Mouse (Mus musculus) spleen, adult 2 months (tissue): Measurements from ENCODE around the gene Intu. TPM values are rescaled to one million over a fixed set of nuclear protein-coding genes. Genes with fewer than 3 reads are reported as not detected.

Source experiments
- DNase-seq, 2 experiments: peaks; one replicate each; pipeline versions ENCODE4 v3.0.0 to v3.0.0-alpha.2; 2012 to 2021; ENCODE audit warnings: low spot score in 2 of 2, low read depth in 1 of 2
- H3K27ac ChIP-seq: fragments of 200-500 bp; 2 replicates; pipeline ENCODE4 v1.5.1; 2012; ENCODE audit warnings: low read length, inconsistent platforms; ENCODE audit not compliant: insufficient read depth
- H3K27me3 ChIP-seq: fragments of 200-500 bp; 2 replicates; pipeline ENCODE4 v1.6.1; 2012; ENCODE audit warnings: mild to moderate bottlenecking, moderate library complexity, low read length, inconsistent platforms; ENCODE audit not compliant: control insufficient read depth, insufficient read depth
- H3K36me3 ChIP-seq: fragments of 200-500 bp; 2 replicates; pipeline ENCODE4 v1.6.1; 2012; ENCODE audit warnings: mild to moderate bottlenecking, low read length, inconsistent platforms; ENCODE audit not compliant: control insufficient read depth, insufficient read depth
- H3K4me1 ChIP-seq: fragments of 200-500 bp; 2 replicates; pipeline ENCODE4 v1.6.1; 2011; ENCODE audit warnings: inconsistent platforms; ENCODE audit not compliant: control insufficient read depth, insufficient read depth, insufficient read length
- H3K4me3 ChIP-seq: fragments of 200-500 bp; 2 replicates; pipeline ENCODE4 v1.5.1; 2011; ENCODE audit warnings: mild to moderate bottlenecking, inconsistent platforms; ENCODE audit not compliant: insufficient read depth, insufficient read length; ENCODE audit errors: extremely low read depth
- CTCF ChIP-seq: fragments of 200-500 bp; IDR thresholded peaks from 2 replicates; pipeline ENCODE4 v1.5.1; 2011; ENCODE audit warnings: mild to moderate bottlenecking, inconsistent platforms; ENCODE audit not compliant: insufficient read depth, insufficient read length, insufficient replicate concordance; ENCODE audit errors: extremely low read depth
- POLR2A ChIP-seq: fragments of 200-500 bp; IDR thresholded peaks from 2 replicates; pipeline ENCODE4 v1.6.1; 2011; ENCODE audit warnings: low read depth, low read length, inconsistent platforms
- WGBS: fragments of 180-500 bp; shearing (Covaris S2); methylation state at CpG from one replicate; pipeline ENCODE4 v1.1.7; 2018; 5-methylcytosine and 5-hydroxymethylcytosine counted together
- polyA plus RNA-seq: library from polyadenylated mRNA; depleted of rRNA; stranded (reverse); fragments of >200 nt; gene quantifications from 2 replicates; pipeline ENCODE4 v1.2.3, GENCODE M21; 2012

Intu gene
- polyA plus RNA-seq, 1 experiment, result 0.81 TPM

GRCm38 (mm10) chr3:40682404-40682803 is 151.3 kb downstream of the Intu start:
- no peaks in the 10 kb centered on the region for H3K27me3 ChIP-seq
- H3K27ac ChIP-seq, result no peak overlapping the region
- no peak for DNase-seq
- H3K4me3 ChIP-seq, result no peak overlapping the region
- no peaks in the 10 kb centered on the region for H3K36me3 ChIP-seq
- WGBS, result 92% methylated on average over 11 of the region's 11 CpGs
- no peaks in the 10 kb centered on the region for H3K4me1 ChIP-seq
- TF ChIP-seq CTCF (no peak), POLR2A (no peak)

GRCm38 (mm10) chr3:40683171-40683570 is 152.1 kb downstream of the Intu start:
- H3K36me3 ChIP-seq, result no peaks in the 10 kb centered on the region
- WGBS, result 93% methylated on average over 18 of the region's 18 CpGs
- TF ChIP-seq POLR2A, result no peak
- no peak for TF ChIP-seq CTCF
- H3K27me3 ChIP-seq, result no peaks in the 10 kb centered on the region
- no peaks in the 10 kb centered on the region for H3K4me1 ChIP-seq
- H3K4me3 ChIP-seq, result no peak overlapping the region
- H3K27ac ChIP-seq, result no peak overlapping the region
- DNase-seq, result no peak

GRCm38 (mm10) chr3:40685855-40686515 is 154.9 kb downstream of the Intu start:
- no peak for TF ChIP-seq CTCF
- DNase-seq, result no peak
- H3K4me3 ChIP-seq, result no peak overlapping the region
- no peaks in the 10 kb centered on the region for H3K27me3 ChIP-seq
- 81% methylated on average over 3 of the region's 3 CpGs for WGBS
- no peaks in the 10 kb centered on the region for H3K4me1 ChIP-seq
- H3K36me3 ChIP-seq, result no peaks in the 10 kb centered on the region
- H3K27ac ChIP-seq, result no peak overlapping the region

GRCm38 (mm10) chr3:40686836-40687235 is 155.8 kb downstream of the Intu start:
- Histone ChIP-seq H3K4me3 (no peak overlapping the region), H3K27me3 (no peaks in the 10 kb centered on the region), H3K36me3 (no peaks in the 10 kb centered on the region), H3K27ac (no peak overlapping the region), H3K4me1 (no peaks in the 10 kb centered on the region)
- no peak for DNase-seq
- 89% methylated on average over 9 of the region's 9 CpGs for WGBS
- no peak for TF ChIP-seq CTCF
- TF ChIP-seq POLR2A, result no peak

GRCm38 (mm10) chr3:40687588-40687987 is 156.5 kb downstream of the Intu start:
- WGBS, result 89% methylated on average over 3 of the region's 3 CpGs
- no peak for TF ChIP-seq CTCF
- TF ChIP-seq POLR2A, result no peak
- Histone ChIP-seq H3K4me1 (no peaks in the 10 kb centered on the region), H3K27me3 (no peaks in the 10 kb centered on the region), H3K36me3 (no peaks in the 10 kb centered on the region), H3K27ac (no peak overlapping the region), H3K4me3 (no peak overlapping the region)
- DNase-seq, result no peak

GRCm38 (mm10) chr3:40691566-40691965 is 160.5 kb downstream of the Intu start:
- Histone ChIP-seq H3K36me3 (no peaks in the 10 kb centered on the region), H3K27ac (no peak overlapping the region), H3K27me3 (no peaks in the 10 kb centered on the region), H3K4me1 (no peaks in the 10 kb centered on the region), H3K4me3 (no peak overlapping the region)
- DNase-seq, result no peak
- TF ChIP-seq POLR2A (no peak), CTCF (no peak)
- 93% methylated on average over 6 of the region's 6 CpGs for WGBS

- Histone ChIP-seq H3K4me3 (no peak overlapping the region), H3K27me3 (no peaks in the 10 kb centered on the region), H3K4me1 (no peaks in the 10 kb centered on the region), H3K36me3 (no peaks in the 10 kb centered on the region), H3K27ac (no peak overlapping the region)
- WGBS, result 89% methylated on average over 10 of the region's 10 CpGs
- TF ChIP-seq CTCF (no peak), POLR2A (no peak)
- no peak for DNase-seq
Observed at GRCm38 (mm10) chr3:40693435-40693834, 162.3 kb downstream of the Intu start.
